Mouse (Mus musculus) right cerebral cortex, postnatal 36 days (tissue): ENCODE data around the gene Cab39l.
"Not testable (repeated sequence)": the region's sequence is repeated elsewhere in the genome, so short reads cannot be mapped to it uniquely, and the experiment has no call there.

ENCODE experiments used
- DNase-seq, 2 experiments: peaks; one replicate each; pipeline ENCODE4 v3.0.0; 2022; ENCODE audit warnings: low spot score in 2 of 2, mixed read lengths in 1 of 2

The Cab39l gene

DNA sequence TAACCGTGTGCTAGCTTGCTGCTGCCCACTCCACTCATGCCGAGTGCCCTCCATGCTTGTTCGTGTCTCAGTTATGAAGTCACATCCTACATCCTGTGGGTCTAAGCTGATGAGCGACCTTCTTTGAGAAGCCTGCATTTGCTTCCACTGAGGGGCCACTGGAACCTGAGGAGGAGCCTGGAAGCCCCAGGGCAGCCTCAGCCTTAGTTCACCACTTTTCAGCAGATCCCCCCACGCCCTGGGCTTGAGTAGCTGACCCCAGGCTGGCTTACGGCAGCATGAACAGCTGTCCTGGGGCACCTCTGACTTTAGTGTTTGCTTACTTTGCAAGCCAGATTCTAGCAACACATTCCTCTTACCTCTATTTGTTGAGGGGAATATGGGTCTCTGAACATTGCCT, 126.0 kb downstream of the Cab39l start:
- no peak for DNase-seq

GRCm38 (mm10) chr14:59576385-59576784, 135.6 kb downstream of the Cab39l start:
- no peak for DNase-seq

DNA sequence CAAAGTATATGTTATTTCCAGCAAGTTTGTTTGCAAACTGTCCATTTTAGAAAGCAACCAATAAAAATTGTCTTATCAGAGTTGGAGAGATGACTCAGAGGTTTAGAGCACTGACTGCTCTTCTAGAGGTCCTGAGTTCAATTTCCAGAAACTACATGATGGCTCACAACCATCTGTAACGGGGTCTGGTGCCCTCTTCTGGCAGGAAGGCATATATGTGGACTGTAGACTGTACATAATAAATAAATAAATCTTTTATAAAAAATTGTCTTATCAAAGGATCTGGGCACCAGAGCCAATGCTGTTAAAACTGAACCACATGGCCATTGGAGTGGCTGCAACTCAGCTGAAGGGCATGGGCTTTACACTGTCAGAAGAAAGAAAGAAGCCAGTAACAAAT, 149.8 kb downstream of the Cab39l start:
- DNase-seq: no peak

- DNase-seq: no peak
These were observed 151.1 kb downstream of the Cab39l start for GRCm38 (mm10) chr14:59591901-59592300.

GRCm38 (mm10) chr14:59592593-59592992, 151.8 kb downstream of the Cab39l start:
- DNase-seq: no peak

- no peak for DNase-seq
These were observed 154.2 kb downstream of the Cab39l start for GRCm38 (mm10) chr14:59594988-59595387.

GRCm38 (mm10) chr14:59597398-59598259, 156.9 kb downstream of the Cab39l start, which contains the start of gene Cdadc1:
Gene Cdadc1, minus strand, starts transcription at chr14:59597959.
- peak; percentile 93 to 94 for DNase-seq

GRCm38 (mm10) chr14:59598260-59598627, 157.5 kb downstream of the Cab39l start:
- DNase-seq: no peak

DNA sequence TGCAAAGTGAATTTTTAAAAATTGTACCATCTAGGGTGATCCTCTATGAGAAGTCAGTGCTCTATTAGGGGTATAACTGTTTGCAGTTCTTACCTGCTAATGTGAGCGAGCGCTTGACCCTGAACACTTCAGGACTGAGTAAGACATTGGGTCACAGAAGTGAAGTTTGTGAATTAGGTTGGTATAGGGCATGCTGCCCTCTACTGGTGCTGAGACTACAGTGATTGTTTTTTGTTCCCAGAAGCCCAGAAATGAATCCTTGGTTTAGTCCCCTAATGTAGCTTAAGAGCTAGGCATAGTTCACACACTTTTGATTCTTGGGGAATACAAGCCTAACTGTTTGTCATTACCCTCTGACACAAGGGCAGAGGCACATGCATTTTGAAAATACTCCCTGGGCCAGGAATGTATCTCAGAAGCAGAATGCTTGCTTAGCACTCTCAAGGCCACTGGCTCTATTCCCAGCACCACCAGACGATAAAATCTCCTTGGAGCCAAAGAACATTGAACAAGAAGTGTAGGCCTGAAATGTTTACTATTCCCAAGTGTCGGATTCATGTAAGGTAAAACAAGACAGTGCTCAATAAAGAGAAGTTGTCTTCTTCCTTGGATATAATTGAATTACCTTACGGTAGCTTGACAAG, 163.4 kb downstream of the Cab39l start:
- DNase-seq: no peak

DNA sequence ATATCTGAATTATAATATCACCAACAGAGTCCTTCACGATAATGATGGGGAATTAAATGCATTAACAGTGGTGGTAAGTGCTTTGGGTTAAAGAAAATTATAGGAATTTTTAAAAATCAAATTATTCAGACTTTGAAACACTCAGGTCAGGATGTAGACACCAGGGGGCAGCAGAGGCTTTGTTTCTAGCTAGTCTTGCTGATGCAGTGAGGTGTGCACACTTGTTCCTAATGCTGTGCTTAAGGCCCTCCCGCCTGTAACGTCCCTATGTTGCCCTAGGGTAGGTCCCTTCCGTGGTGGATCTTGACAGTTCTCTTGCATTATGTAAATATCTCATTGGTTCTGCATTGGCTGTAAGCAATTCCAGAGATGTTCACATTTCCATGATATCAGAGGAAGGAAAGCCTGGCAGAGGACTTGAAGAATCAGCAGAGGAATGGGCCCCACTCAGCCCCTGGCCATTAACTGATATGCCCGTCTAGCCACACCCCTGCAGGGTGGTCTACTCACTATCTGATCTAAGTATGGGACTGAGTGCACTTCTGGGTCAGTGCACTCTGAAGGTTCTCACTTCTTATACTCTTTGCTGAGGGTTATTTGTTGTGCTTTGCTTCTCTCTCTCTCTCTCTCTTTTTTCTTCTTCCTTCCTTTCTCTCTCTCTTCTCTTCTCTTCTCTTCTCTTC, 165.0 kb downstream of the Cab39l start:
- DNase-seq: peak in 1 of 2 experiments; percentile 32

DNA sequence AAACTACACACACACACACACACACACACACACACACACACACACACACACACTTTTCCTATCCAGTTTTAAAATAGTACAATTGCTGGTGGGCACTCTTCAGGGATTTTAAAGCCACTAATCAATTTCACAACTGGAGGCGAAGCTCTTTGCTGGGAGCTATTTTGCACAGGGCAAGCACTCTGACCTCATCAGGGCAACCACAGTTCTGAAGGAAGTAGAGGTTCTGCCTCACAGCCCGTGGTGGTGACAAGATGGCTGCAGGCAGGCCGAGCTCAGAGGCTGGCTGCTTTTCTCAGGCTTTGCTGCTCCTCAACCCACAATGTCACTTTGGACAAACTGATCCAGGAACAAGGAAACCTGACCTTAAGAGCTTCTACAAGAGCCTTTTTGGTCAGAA, 166.2 kb downstream of the Cab39l start:
- no peak for DNase-seq

DNA sequence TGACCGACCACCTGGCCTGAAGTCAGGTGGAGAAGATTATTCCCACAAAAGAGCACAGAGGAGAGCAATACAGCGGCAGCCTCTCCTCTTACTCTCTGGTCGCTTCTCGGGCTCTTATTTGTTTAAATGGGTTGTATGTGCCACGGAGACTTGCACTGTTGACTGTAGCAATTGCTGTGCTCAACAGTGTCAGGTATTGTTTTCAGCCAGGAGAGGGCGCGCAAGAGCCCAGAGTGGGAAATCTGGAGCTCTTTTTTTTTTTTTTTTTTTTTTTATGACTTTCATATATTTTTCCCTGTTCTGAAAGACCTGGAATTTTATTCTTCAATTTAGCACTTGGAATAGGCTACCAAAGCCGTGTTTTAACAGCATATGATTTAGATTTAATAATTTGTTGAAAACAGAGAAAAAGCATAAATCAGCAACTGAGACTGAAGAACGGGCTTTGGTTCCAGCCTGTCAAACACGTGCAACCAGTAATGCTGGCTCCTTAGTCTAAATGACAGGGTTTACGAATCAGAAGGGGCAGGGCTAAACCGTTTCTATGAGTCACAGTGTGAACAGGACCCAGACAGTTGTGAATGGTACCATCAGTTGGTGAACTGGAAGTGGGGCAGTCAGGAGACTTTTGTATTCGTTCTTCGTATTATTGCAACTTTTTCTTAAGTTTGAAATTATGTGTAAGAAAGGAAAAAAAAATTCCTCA, 172.3 kb downstream of the Cab39l start:
- DNase-seq: no peak

GRCm38 (mm10) chr14:59614149-59614548, 173.4 kb downstream of the Cab39l start:
- not testable (repeated sequence) for DNase-seq

DNA sequence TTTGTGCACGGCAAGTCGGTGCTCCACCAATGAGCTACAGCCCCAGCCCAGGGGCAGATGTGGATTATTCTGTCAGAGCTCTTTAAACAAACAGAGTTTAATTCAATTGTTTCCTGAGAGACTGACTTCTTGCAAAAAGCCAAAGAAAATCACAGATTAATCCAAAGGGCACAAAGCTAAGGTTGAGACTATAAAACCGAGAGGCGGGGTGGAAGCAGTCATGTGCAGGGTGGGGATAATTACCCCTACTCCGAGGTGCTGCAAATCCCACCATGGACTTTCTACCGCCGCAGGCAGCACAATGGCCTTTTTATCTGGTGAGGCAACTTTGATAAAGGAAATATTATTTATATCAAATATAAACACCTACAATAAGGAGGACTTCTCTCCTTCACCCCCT, 176.0 kb downstream of the Cab39l start:
- no peak for DNase-seq

DNA sequence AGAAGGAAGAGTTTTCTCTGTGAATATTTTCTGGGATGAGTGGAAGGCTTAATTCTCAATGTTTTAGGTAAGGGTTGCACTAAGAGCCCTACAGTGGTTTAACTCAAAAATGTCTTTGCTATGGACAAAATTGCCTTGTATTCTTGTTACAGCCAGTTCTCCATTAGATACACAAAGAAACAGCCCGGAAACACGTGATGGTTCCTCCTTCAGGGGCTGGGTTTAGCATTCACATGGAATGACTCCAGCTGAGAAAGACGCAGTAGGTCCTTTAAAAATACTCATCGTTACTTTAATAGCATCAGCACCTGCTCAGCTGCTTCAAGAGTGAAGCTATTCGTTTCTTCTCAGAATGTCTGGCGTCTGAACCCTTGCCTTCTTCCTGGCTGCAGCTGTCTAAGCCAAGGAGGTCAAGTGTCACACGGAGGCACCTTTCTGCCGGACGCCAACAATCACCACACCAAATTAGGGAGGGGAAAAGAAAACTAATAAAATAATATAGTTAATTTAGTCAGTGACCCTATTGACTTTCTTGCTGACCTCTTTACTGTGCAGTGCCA, 183.6 kb downstream of the Cab39l start:
- DNase-seq: no peak

DNA sequence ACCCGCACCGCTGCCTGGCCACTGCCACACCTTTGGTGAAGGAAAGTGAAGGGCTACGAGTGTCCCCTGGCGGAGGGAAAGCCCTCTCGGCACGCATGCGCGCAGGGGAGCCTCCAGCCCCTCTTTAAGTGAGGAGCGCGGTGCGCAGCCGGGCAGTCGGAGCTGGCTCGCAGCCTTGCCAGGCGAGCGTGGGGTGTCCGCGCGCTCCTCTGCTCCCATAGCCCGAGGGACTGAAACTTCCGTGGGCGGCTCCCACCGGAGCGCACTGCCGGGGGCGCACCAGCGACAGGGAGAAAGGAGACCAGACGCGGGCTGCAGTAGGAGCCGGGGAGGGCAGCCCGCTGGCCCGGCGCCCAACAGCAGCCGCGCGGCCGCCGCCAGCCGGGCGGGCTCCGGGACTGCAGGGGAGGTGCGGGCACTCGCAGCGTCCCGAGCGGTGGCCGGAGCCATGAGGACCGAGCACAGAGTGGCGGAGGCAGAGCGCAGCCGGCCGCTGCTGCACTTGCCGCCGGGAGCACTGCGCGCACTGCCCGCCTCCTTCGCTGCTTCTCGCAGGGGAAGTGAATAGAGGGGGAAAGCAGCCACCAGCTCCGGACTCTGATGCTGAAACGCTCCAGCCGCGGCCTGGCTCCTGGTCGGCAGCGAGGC, 184.5 kb downstream of the Cab39l start, which contains the start of gene Shisa2:
TSS of gene Shisa2 (plus strand) at position 151 of the 648 bp plus-strand sequence.
- DNase-seq: peak; percentile 38 to 55

DNA sequence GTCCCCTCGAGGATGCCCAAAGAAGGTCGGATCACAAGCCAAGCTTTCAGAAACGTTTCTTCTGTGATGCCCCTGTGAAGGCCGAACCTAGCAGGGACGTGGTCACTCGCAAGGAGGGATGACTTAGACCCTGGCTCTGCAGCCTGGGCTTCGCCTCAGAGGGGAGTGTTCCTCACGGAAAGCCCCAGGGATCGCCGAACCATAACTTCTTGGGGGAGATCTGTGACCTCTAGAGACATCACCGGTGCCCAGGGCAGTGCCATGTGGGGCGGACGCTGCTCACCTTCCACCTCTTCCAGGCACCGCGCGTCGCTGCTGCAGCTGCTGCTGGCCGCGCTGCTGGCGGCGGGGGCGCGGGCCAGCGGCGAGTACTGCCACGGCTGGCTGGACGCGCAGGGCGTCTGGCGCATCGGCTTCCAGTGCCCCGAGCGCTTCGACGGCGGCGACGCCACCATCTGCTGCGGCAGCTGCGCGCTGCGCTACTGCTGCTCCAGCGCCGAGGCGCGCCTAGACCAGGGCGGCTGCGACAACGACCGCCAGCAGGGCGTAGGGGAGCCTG, 185.1 kb downstream of the Cab39l start:
- no peak for DNase-seq

GRCm38 (mm10) chr14:59626711-59627110, 185.9 kb downstream of the Cab39l start:
- DNase-seq: no peak

DNA sequence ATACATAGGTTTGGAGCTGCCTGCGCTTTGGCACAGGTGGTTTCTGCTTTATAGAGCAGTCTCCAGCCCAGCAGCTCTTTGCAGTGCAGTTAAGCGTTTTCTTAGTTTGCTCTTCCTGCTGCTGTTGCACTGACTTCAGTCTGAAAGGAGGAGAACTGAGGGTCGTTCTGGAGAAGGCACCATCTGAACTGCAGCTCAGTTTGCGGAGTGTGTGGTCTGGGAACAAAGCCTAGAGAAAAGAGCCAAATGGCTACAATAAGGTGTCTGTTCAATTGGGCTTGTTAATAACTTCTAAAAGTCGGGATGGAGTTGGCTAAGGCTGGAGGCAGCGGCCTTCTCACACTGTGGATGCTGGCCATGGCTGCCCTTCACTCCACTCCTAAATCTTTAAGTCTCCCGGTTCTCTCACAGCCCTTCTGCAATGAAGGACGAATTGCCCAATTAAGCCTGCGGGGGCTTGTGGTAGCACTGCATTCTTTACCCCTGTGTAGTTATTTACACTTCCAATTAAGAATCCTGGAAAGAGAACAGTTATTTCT, 186.4 kb downstream of the Cab39l start:
- DNase-seq: no peak

DNA sequence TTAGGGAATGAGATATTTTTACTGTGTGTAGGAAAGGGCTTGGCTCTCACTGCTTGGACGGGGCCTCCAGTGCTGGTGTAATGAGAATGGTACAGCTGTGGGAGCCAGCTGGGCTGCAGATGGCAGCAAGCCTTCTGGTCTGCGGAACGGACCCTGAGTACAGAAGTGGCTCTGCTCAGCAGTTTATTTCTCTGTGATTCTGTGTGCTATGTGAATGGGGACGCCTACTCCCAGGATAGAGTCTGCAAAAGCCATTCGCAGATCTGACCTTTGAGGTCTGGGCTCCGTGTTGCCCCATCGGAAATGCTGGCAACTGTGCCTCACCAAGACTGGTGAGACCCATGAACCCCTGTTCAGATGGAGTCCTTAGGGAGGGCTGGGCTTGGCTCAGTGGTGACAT, 187.1 kb downstream of the Cab39l start:
- no peak for DNase-seq
